Mouse (Mus musculus): ENCODE data around the gene Cdhr5. TPM values are rescaled to one million over a fixed set of nuclear protein-coding genes. Genes with fewer than 3 reads are reported as not detected.
A peak's percentile ranks its signal among the peaks of the same experiment; 100 is the strongest.

Gene Cdhr5
- polyA plus RNA-seq, 1 experiment from 2014 or later, result not detected

GRCm38 (mm10) chr7:141219558-141220099 is 57.0 kb downstream of the Cdhr5 start:
- no peak for ATAC-seq (ENCODE audit: low FRiP score, low read depth)
- Histone ChIP-seq H3K9me3 (no peaks in the 10 kb centered on the region), H3K36me3 (peaks cover 22% of the 10 kb centered on the region), H3K9ac (no peak overlapping the region; the same call in 1 of the 2 replicates), H3K4me1 (peaks cover 45% of the 10 kb centered on the region), H3K4me3 (no peak overlapping the region), H3K27me3 (no peaks in the 10 kb centered on the region), H3K4me2 (replicated peaks) (peak overlapping the region; percentile 92; the same call in 1 of the 2 replicates), H3K27ac (no peak overlapping the region)
- WGBS, result 89% methylated on average over 1 of the region's 1 CpGs

MicroRNAs encoded within 50 kb of the gene (microRNA counts, 519-probe panel; counts per million panel counts)
- microRNA mmu-miR-210, result 3,898 counts per million, percentile 74 among the panel's probes with 10 or more counts

Small RNA genes within 50 kb of the gene (microRNA-seq; reads per million reads assigned to microRNA genes)
- 619 reads per million, percentile 71 among the genes with 10 or more reads in this experiment for gene Mir210

Other genes starting within 250 kb of the Cdhr5 start
- gene Gm17387, start 247.7 kb downstream of the Cdhr5 start, polyA plus RNA-seq (2015; fragmentation: Nextera tagmentation; extraction: Ambion mirVana), result not detected in 2 replicates
- gene B4galnt4, start 215.7 kb downstream of the Cdhr5 start, polyA plus RNA-seq (2015; fragmentation: Nextera tagmentation; extraction: Ambion mirVana), result 21.5 and 26.9 TPM in 2 replicates
- 23.9 and 25.5 TPM in 2 replicates for gene Pkp3, start 198.6 kb downstream of the Cdhr5 start, polyA plus RNA-seq (2015; fragmentation: Nextera tagmentation; extraction: Ambion mirVana)
- gene Sigirr, start 176.2 kb downstream of the Cdhr5 start, polyA plus RNA-seq (2015; fragmentation: Nextera tagmentation; extraction: Ambion mirVana), result 2.7 and 3.1 TPM in 2 replicates
- 1.3 and 2.1 TPM in 2 replicates for gene Ano9, start 159.0 kb downstream of the Cdhr5 start, polyA plus RNA-seq (2015; fragmentation: Nextera tagmentation; extraction: Ambion mirVana)
- 85.5 and 89.2 TPM in 2 replicates for gene Ptdss2, start 154.4 kb downstream of the Cdhr5 start, polyA plus RNA-seq (2015; fragmentation: Nextera tagmentation; extraction: Ambion mirVana)
- 112 and 118 TPM in 2 replicates for gene Rnh1, start 103.9 kb downstream of the Cdhr5 start, polyA plus RNA-seq (2015; fragmentation: Nextera tagmentation; extraction: Ambion mirVana)
- gene Hras, start 82.8 kb downstream of the Cdhr5 start, polyA plus RNA-seq (2015; fragmentation: Nextera tagmentation; extraction: Ambion mirVana), result 94.5 and 97.5 TPM in 2 replicates
- gene Lrrc56, start 82.6 kb downstream of the Cdhr5 start, polyA plus RNA-seq (2015; fragmentation: Nextera tagmentation; extraction: Ambion mirVana), result 11.4 and 12.9 TPM in 2 replicates
- gene Lmntd2, start 62.7 kb downstream of the Cdhr5 start, polyA plus RNA-seq (2015; fragmentation: Nextera tagmentation; extraction: Ambion mirVana), result 2.6 TPM in 2 replicates
- 32.7 and 34.0 TPM in 2 replicates for gene Rassf7, start 60.9 kb downstream of the Cdhr5 start, polyA plus RNA-seq (2015; fragmentation: Nextera tagmentation; extraction: Ambion mirVana)
- 87.2 and 88.0 TPM in 2 replicates for gene Phrf1, start 48.0 kb downstream of the Cdhr5 start, polyA plus RNA-seq (2015; fragmentation: Nextera tagmentation; extraction: Ambion mirVana)
- 1.8 and 2.3 TPM in 2 replicates for gene Irf7, start 10.3 kb downstream of the Cdhr5 start, polyA plus RNA-seq (2015; fragmentation: Nextera tagmentation; extraction: Ambion mirVana)
- 12.1 and 12.8 TPM in 2 replicates for gene Sct, start 2.3 kb upstream of the Cdhr5 start, polyA plus RNA-seq (2015; fragmentation: Nextera tagmentation; extraction: Ambion mirVana)
- 1.6 and 2.3 TPM in 2 replicates for gene Drd4, start 15.2 kb upstream of the Cdhr5 start, polyA plus RNA-seq (2015; fragmentation: Nextera tagmentation; extraction: Ambion mirVana)
- gene Deaf1, start 50.9 kb upstream of the Cdhr5 start, polyA plus RNA-seq (2015; fragmentation: Nextera tagmentation; extraction: Ambion mirVana), result 77.5 and 79.9 TPM in 2 replicates
- gene Tmem80, start 51.0 kb upstream of the Cdhr5 start, polyA plus RNA-seq (2015; fragmentation: Nextera tagmentation; extraction: Ambion mirVana), result 45.0 and 48.7 TPM in 2 replicates
- gene Eps8l2, start 62.1 kb upstream of the Cdhr5 start, polyA plus RNA-seq (2015; fragmentation: Nextera tagmentation; extraction: Ambion mirVana), result 7.4 and 10.3 TPM in 2 replicates
- gene Taldo1, start 115.4 kb upstream of the Cdhr5 start, polyA plus RNA-seq (2015; fragmentation: Nextera tagmentation; extraction: Ambion mirVana), result 266 and 280 TPM in 2 replicates
- gene Gatd1, start 137.3 kb upstream of the Cdhr5 start, polyA plus RNA-seq (2015; fragmentation: Nextera tagmentation; extraction: Ambion mirVana), result 73.8 and 75.9 TPM in 2 replicates
- 5.1 and 5.2 TPM in 2 replicates for gene Cend1, start 152.7 kb upstream of the Cdhr5 start, polyA plus RNA-seq (2015; fragmentation: Nextera tagmentation; extraction: Ambion mirVana)
- gene Slc25a22, start 161.1 kb upstream of the Cdhr5 start, polyA plus RNA-seq (2015; fragmentation: Nextera tagmentation; extraction: Ambion mirVana), result 38.8 and 39.3 TPM in 2 replicates
- gene Pidd1, start 167.2 kb upstream of the Cdhr5 start, polyA plus RNA-seq (2015; fragmentation: Nextera tagmentation; extraction: Ambion mirVana), result 11.7 and 12.0 TPM in 2 replicates
- 1,214 and 1,220 TPM in 2 replicates for gene Rplp2, start 170.6 kb upstream of the Cdhr5 start, polyA plus RNA-seq (2015; fragmentation: Nextera tagmentation; extraction: Ambion mirVana)
- 13.9 and 14.7 TPM in 2 replicates for gene Pnpla2, start 178.4 kb upstream of the Cdhr5 start, polyA plus RNA-seq (2015; fragmentation: Nextera tagmentation; extraction: Ambion mirVana)
- gene Cracr2b, start 184.3 kb upstream of the Cdhr5 start, polyA plus RNA-seq (2015; fragmentation: Nextera tagmentation; extraction: Ambion mirVana), result 13.5 and 14.3 TPM in 2 replicates
- gene Cd151, start 190.6 kb upstream of the Cdhr5 start, polyA plus RNA-seq (2015; fragmentation: Nextera tagmentation; extraction: Ambion mirVana), result 12.6 and 14.6 TPM in 2 replicates
- 63.4 and 64.3 TPM in 2 replicates for gene Polr2l, start 198.3 kb upstream of the Cdhr5 start, polyA plus RNA-seq (2015; fragmentation: Nextera tagmentation; extraction: Ambion mirVana)
- 70.5 and 71.2 TPM in 2 replicates for gene Tspan4, start 198.5 kb upstream of the Cdhr5 start, polyA plus RNA-seq (2015; fragmentation: Nextera tagmentation; extraction: Ambion mirVana)